Mouse (Mus musculus) lung, postnatal 0 days (tissue): ENCODE measurements around the gene Atg4b.

Source experiments
- CTCF ChIP-seq: IDR thresholded peaks from 2 replicates; pipeline ENCODE4 v1.5.1; 2016; ENCODE audit warnings: antibody characterized with exemption, mild to moderate bottlenecking
- EP300 ChIP-seq: IDR thresholded peaks from 2 replicates; pipeline ENCODE4 v1.6.1; 2016; ENCODE audit warnings: antibody characterized with exemption, mild to moderate bottlenecking, control low read depth

GRCm38 (mm10) chr1:93721557-93721956 lies 29.7 kb upstream of the Atg4b start:
- TF ChIP-seq CTCF (no peak), EP300 (no peak)
